Mouse (Mus musculus) activated CD4-positive, CD25-positive, alpha-beta regulatory T cell, adult 4 months (primary cell): ENCODE results near the gene Tlr4. TPM values are rescaled to one million over a fixed set of nuclear protein-coding genes. Genes with fewer than 3 reads are reported as not detected.

Source experiments
- ATAC-seq: one replicate; pipeline ENCODE4 v1.8.0; 2017
- polyA plus RNA-seq, 2 experiments: library from polyadenylated mRNA; unstranded; fragments of 100-300 nt; shearing (Covaris generic); gene quantifications; one replicate each; pipeline ENCODE4 v1.2.1; 2017

The Tlr4 gene
- polyA plus RNA-seq: 1 to 10 TPM; 2.0 to 2.5 TPM

GRCm38 (mm10) chr4:66827463-66828162 lies at the start of gene Tlr4:
Gene Tlr4 (plus strand): TSS chr4:66827584.
- peak; percentile 72 for ATAC-seq

GRCm38 (mm10) chr4:66794283-66794682 lies 33.1 kb upstream of the Tlr4 start:
- no peak for ATAC-seq

GRCm38 (mm10) chr4:66796683-66797082 lies 30.7 kb upstream of the Tlr4 start:
- no peak for ATAC-seq

- no peak for ATAC-seq
Measured at GRCm38 (mm10) chr4:66804552-66805301, 22.7 kb upstream of the Tlr4 start.

- ATAC-seq: no peak
Measured at GRCm38 (mm10) chr4:66805747-66806146, 21.6 kb upstream of the Tlr4 start.

- ATAC-seq: no peak
Measured at GRCm38 (mm10) chr4:66816364-66817026, 10.9 kb upstream of the Tlr4 start.

- ATAC-seq: no peak
Measured at GRCm38 (mm10) chr4:66821171-66821570, 6.2 kb upstream of the Tlr4 start.

GRCm38 (mm10) chr4:66821764-66822163 lies 5.6 kb upstream of the Tlr4 start:
- ATAC-seq: no peak

- ATAC-seq: no peak
Measured at GRCm38 (mm10) chr4:66828163-66828668, 832 bp downstream of the Tlr4 start.

GRCm38 (mm10) chr4:66828686-66829085 lies 1.3 kb downstream of the Tlr4 start:
- ATAC-seq: no peak

GRCm38 (mm10) chr4:66838071-66838470 lies 10.7 kb downstream of the Tlr4 start:
- no peak for ATAC-seq

GRCm38 (mm10) chr4:66843255-66843654 lies 15.9 kb downstream of the Tlr4 start:
- no peak for ATAC-seq

- ATAC-seq: no peak
Measured at GRCm38 (mm10) chr4:66852011-66852410, 24.6 kb downstream of the Tlr4 start.

- no peak for ATAC-seq
Measured at GRCm38 (mm10) chr4:66856992-66857391, 29.6 kb downstream of the Tlr4 start.

- no peak for ATAC-seq
Measured at GRCm38 (mm10) chr4:66869919-66870318, 42.5 kb downstream of the Tlr4 start.

GRCm38 (mm10) chr4:66872026-66872425 lies 44.6 kb downstream of the Tlr4 start:
- no peak for ATAC-seq

- ATAC-seq: no peak
Measured at GRCm38 (mm10) chr4:66873342-66873741, 46.0 kb downstream of the Tlr4 start.

GRCm38 (mm10) chr4:66875751-66876150 lies 48.4 kb downstream of the Tlr4 start:
- no peak for ATAC-seq

- no peak for ATAC-seq
Measured at GRCm38 (mm10) chr4:66877609-66878008, 50.2 kb downstream of the Tlr4 start.

- ATAC-seq: no peak
Measured at GRCm38 (mm10) chr4:66881496-66881895, 54.1 kb downstream of the Tlr4 start.

GRCm38 (mm10) chr4:66883264-66883663 lies 55.9 kb downstream of the Tlr4 start:
- ATAC-seq: no peak

- no peak for ATAC-seq
Measured at GRCm38 (mm10) chr4:66894547-66894946, 67.2 kb downstream of the Tlr4 start.

GRCm38 (mm10) chr4:66894981-66895380 lies 67.6 kb downstream of the Tlr4 start:
- ATAC-seq: no peak
